In the genomic region with DNA sequence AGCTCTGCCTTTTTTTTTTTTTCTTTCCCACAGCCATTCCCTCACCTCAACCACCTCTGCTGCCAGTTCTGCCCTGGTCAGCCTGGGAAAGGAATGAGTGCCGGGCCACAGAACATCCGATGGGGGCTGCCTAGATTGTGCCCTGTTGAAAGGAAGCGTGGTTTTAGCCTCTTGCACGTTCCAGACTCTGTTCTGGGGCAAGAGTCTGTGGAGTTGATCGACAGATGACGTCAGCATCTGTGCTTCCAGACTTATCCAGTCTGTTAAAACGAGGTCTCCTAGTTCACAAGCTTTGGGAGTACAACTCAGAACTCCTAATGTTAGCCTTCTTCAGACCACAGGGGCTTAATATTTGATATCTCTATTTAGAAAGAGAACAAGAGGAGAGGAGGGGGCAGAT, we compare ENCODE assay signal across 12 mouse cellular contexts. TPM values are rescaled to one million over a fixed set of nuclear protein-coding genes. Genes with fewer than 3 reads are reported as not detected.
A peak's percentile ranks its signal among the peaks of the same experiment; 100 is the strongest.
DNase-seq lines count a peak whose midpoint lies in the region; TF ChIP-seq lines count a peak whose summit lies in the region.
"Had no signal": no experiment of that assay in that cellular context is flagged by ENCODE, and none has a peak within 500 bp of the region (broad histone marks: within the 10 kb centered on the region; RNA-seq: fewer than 3 reads in every experiment).

No protein-coding gene starts in this region.

- TF ChIP-seq POLR2A in liver, adult 2 months (IDR thresholded peaks at IDR 0.05; ENCODE audit: extremely low read depth, insufficient read depth, low read length), result no peak

- H3K27ac ChIP-seq in liver, adult 2 months (replicated peaks; ENCODE audit: insufficient read depth, low read depth, low read length), result peak overlapping the region; percentile 96
- H3K27ac ChIP-seq in limb, embryonic 10.5 days, result 0 out of 2 replicates have a peak overlapping the region, but pooled peaks have one; percentile 42

- H3K36me3 ChIP-seq in liver, adult 2 months (ENCODE audit: control insufficient read depth, insufficient read depth, low read length), result no peaks in the 10 kb centered on the region
- no peaks in the 10 kb centered on the region for H3K36me3 ChIP-seq in limb, embryonic 10.5 days
- H3K36me3 ChIP-seq: hindbrain, embryonic 12.5 days had no signal

- no peaks in the 10 kb centered on the region for H3K79me2 ChIP-seq in liver, adult 2 months (ENCODE audit: control insufficient read depth, insufficient read depth, low read length)

- no peak for TF ChIP-seq CTCF in liver, adult 2 months (IDR thresholded peaks at IDR 0.05; ENCODE audit: low read depth, low read length)

- 14% methylated on average over 7 of the region's 7 CpGs for WGBS in liver, adult 2 months
- WGBS in limb, embryonic 10.5 days, result 85% methylated on average over 7 of the region's 7 CpGs

- peaks cover 34% of the 10 kb centered on the region for H3K4me1 ChIP-seq in liver, adult 2 months (ENCODE audit: control insufficient read depth, insufficient read depth, low read length)
- H3K4me1 ChIP-seq in limb, embryonic 10.5 days, result peaks cover 22% of the 10 kb centered on the region

- peak; percentile 93 for DNase-seq in liver, adult 2 months (ENCODE audit: extremely low read depth, low read depth, low spot score)
- no peak for DNase-seq in liver
- DNase-seq in brain, adult 2 months (ENCODE audit: low read depth, low spot score), result peak; percentile 32
- no peak for DNase-seq in limb, embryonic 10.5 days (ENCODE audit: low spot score)
- peak; percentile 21 for DNase-seq in lung, postnatal 10 days
- DNase-seq in right cerebral cortex, postnatal 4 days, result no peak
- DNase-seq in heart, postnatal 4 days, result no peak
- DNase-seq: right cerebral cortex, postnatal 14 days had no signal

- no peak overlapping the region for H3K4me3 ChIP-seq in liver, adult 2 months (ENCODE audit: insufficient read depth, low read depth, low read length)
- no peak overlapping the region for H3K4me3 ChIP-seq in limb, embryonic 10.5 days
- H3K4me3 ChIP-seq: hindbrain, embryonic 12.5 days had no signal

- peak overlapping the region; percentile 32 for H3K9ac ChIP-seq in liver, adult 2 months (ENCODE audit: low read depth, low read length)
- H3K9ac ChIP-seq: hindbrain, embryonic 12.5 days had no signal

- H3K9me3 ChIP-seq in limb, embryonic 10.5 days (replicated peaks), result no peaks in the 10 kb centered on the region
- H3K9me3 ChIP-seq: hindbrain, embryonic 12.5 days had no signal

- H3K27me3 ChIP-seq in liver, adult 2 months (ENCODE audit: control insufficient read depth, insufficient read depth, low read length), result no peaks in the 10 kb centered on the region
- no peaks in the 10 kb centered on the region for H3K27me3 ChIP-seq in limb, embryonic 10.5 days (ENCODE audit: low read depth, poor library complexity, severe bottlenecking)
- H3K27me3 ChIP-seq: hindbrain, embryonic 12.5 days had no signal

RNA-seq across cellular contexts. Expression of a gene that starts 3.8 kb away (rescaled TPM):
- 18,586 and 23,528 TPM in 2 replicates for total RNA-seq in liver, adult 2 months (2014; rRNA removed)
- 26,375 and 34,444 TPM in 2 replicates for polyA plus RNA-seq in liver, adult 2 months (2012; rRNA removed)
- polyA plus RNA-seq in limb, embryonic 10.5 days (2016; fragmentation: Nextera tagmentation; extraction: Ambion mirVana), result 9.3 and 10.5 TPM in 2 replicates
- total RNA-seq in heart, postnatal 4 days (2021), result 10 to 100 TPM; 19.2 to 21.1 TPM

RNA-seq across cellular contexts. Expression of a gene that starts 4.0 kb away (rescaled TPM):
- 0.94 and 1.1 TPM in 2 replicates for total RNA-seq in liver, adult 2 months (2014; rRNA removed)
- 0.37 and 0.43 TPM in 2 replicates for polyA plus RNA-seq in liver, adult 2 months (2012; rRNA removed)
- polyA plus RNA-seq in limb, embryonic 10.5 days (2016; fragmentation: Nextera tagmentation; extraction: Ambion mirVana), result not detected in 2 replicates
- total RNA-seq in heart, postnatal 4 days (2021), result 1 to 10 TPM; 4.9 to 6.7 TPM
- total RNA-seq: common myeloid progenitor, adult 5-6 weeks; megakaryocyte-erythroid progenitor cell, adult 5-6 weeks had no signal
- polyA plus RNA-seq: neural tube, embryonic 11.5 days had no signal

RNA-seq across cellular contexts. Expression of a gene that starts 32.1 kb away (rescaled TPM):
- total RNA-seq in liver, adult 2 months (2014; rRNA removed), result 8.5 and 10.7 TPM in 2 replicates
- 16.8 and 22.8 TPM in 2 replicates for polyA plus RNA-seq in liver, adult 2 months (2012; rRNA removed)
- 72.4 and 74.1 TPM in 2 replicates for polyA plus RNA-seq in limb, embryonic 10.5 days (2016; fragmentation: Nextera tagmentation; extraction: Ambion mirVana)
- 10 to 100 TPM; 24.9 to 26.7 TPM for total RNA-seq in heart, postnatal 4 days (2021)

Comparison
In these comparisons a context has a peak if more than half of its experiments do, and no peak if none do; other contexts are left out.
1. DNase-seq: peak in liver, adult 2 months (single experiment), brain, adult 2 months (single experiment) and lung, postnatal 10 days (single experiment); none in liver (single experiment), limb, embryonic 10.5 days (single experiment), right cerebral cortex, postnatal 4 days (single experiment) and heart, postnatal 4 days (single experiment).
2. RNA of a gene that starts 3.8 kb away (total RNA-seq): 18,586 to 23,528 TPM in liver, adult 2 months; 19.2 to 21.1 TPM in heart, postnatal 4 days; every median in the first group is over 100 times any median in the second.